Mouse (Mus musculus) activated CD4-positive, CD25-positive, alpha-beta regulatory T cell, adult 4 months (primary cell): ENCODE data around the gene Fhl4. TPM values are rescaled to one million over a fixed set of nuclear protein-coding genes. Genes with fewer than 3 reads are reported as not detected.

Experiments used
- ATAC-seq: one replicate; pipeline ENCODE4 v1.8.0; 2017
- polyA plus RNA-seq, 2 experiments: library from polyadenylated mRNA; unstranded; fragments of 100-300 nt; shearing (Covaris generic); gene quantifications; one replicate each; pipeline ENCODE4 v1.2.1; 2017

Fhl4 gene
- under 1 TPM; 0.45 to 0.66 TPM for polyA plus RNA-seq

DNA sequence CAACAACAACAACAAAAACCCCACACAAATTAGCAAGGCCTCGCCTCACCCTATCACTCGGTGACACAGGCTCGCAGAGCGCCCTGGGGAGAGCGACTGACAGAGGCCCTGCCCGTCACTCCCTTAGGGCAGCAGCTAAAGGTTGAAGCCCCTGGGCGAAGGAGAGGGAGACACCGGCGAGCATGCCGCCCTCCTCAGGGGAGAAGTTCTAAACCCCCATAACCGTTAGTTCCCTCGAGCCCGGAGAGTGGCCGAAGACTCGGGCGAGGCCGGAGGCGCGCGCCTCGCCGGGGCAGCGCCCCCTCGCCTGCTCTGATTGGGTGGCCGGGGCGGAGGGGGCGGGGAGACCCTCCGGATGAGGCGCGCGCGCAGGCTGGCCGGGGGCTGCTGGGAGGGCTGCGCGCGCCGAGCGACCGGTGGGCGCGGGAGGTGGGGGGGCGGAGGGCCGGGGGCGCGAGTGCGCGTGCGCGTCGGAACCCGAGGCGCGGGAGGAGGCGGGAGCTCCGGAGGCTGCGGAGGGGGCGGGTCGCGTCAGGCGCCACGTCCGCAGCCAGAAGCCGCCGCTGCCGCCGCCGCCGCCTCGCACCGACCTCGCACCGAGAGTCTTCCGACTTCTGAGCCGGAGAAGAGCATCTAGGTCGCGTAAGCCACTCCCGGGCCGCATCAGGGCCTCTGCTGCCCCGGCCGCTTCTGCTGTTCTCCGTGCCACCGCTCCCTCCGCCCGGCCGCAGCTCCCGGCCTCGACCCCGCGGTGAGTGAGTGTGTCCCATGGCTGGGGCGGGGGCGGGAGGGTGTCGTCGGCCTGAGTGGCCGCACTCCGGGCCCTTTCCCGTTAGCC is at the start of gene Fhl4, which contains the start of gene Tmem263:
TSS of gene Fhl4 (minus strand) at position 249 of the 838 bp plus-strand sequence.
TSS of gene Tmem263 (plus strand) at position 381 of the 838 bp plus-strand sequence.
- ATAC-seq, result peak; percentile 67

DNA sequence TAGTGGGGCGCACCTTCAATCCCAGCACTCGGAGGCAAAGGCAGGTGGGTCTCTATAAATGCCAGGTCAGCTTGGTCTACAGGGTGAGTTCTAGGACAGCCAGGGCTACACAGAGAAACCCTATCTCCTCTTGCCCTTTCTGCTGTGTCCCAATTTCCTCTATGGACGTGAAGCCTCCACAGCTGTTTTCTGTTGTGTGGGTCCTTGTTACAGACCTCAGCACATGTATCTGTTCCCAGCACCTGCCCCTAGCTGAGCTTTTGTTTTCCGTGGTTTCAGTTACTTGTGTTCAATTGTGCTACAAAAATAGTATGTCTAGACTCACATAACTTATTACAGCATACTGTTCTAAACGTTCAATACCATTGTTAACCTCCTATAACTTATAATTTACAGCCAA is 46.9 kb upstream of the Fhl4 start:
- no peak for ATAC-seq

DNA sequence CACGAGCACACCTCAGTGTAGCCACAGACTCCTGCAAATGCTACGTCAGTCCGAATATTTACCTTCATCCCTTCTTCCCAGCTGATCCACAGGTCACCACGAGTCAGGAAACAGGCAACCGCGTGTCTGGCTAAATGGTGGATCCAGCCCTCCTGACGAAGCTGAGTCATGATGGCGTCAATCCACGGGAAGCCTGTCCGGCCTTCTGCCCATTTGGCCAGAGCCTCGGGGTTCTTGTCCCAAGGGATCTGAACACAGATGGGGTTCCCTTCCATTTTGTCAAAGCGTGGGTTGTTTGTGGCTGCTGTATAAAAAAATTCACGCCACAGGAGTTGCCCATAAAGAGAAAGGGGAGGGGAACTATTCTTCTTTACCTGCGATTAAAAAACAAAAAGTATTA is 44.0 kb upstream of the Fhl4 start:
- no peak for ATAC-seq

DNA sequence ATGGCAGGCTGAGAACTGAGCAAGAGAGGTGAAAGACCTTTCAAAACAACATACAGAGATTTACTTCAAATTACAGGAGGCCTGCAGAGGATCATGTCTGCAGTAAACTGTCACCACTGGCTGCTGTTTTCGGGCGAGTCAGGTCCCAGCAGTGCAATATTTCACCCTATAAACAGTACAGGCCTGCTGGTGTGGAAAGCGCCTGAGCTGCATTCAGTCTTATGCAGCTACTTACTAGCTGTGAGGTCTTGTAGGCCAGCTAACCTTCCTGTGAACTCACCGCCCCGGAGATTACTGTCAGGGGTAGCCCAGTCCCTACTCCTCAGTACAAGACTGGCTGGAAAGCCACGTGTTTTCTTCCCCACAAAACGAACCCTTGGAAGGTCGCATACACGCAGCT is 39.2 kb upstream of the Fhl4 start:
- no peak for ATAC-seq

DNA sequence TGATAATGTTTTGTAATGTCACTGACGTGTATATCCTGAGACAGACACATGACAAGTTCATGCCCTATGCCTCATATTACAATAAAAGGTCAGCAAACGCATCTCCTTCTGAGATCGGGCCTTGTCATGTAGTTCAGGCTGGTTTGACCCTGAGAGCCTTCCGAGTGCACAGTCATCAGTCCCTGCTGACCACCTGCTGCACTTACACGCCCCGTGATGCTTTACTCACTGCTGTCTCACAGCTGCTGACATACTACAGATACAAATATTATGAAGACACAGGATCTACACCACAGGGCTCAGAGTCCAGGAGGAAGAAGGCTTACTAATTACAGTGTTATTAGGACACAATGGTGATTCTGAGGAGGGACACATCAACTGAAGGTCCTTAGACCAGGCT is 34.3 kb upstream of the Fhl4 start:
- ATAC-seq, result no peak

DNA sequence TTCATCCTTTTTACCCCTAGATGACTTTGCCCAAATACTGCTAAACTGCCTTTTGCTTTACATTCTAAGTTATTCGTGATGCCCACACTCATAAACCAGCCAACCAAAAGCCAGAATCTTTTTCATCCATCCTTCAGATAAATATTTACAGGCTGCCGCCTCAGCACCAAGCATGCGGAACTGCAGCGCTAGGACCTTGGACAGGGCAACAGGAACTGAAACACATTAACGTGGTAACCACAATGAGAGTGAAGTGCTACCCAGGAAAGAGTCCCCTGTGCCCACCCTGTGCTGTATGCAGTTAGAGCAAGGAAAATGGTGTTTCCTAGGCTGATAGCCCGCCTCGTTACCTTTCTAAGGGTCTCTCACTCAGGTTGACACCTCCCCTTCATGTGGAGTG is 26.2 kb upstream of the Fhl4 start:
- ATAC-seq, result peak; percentile 16

DNA sequence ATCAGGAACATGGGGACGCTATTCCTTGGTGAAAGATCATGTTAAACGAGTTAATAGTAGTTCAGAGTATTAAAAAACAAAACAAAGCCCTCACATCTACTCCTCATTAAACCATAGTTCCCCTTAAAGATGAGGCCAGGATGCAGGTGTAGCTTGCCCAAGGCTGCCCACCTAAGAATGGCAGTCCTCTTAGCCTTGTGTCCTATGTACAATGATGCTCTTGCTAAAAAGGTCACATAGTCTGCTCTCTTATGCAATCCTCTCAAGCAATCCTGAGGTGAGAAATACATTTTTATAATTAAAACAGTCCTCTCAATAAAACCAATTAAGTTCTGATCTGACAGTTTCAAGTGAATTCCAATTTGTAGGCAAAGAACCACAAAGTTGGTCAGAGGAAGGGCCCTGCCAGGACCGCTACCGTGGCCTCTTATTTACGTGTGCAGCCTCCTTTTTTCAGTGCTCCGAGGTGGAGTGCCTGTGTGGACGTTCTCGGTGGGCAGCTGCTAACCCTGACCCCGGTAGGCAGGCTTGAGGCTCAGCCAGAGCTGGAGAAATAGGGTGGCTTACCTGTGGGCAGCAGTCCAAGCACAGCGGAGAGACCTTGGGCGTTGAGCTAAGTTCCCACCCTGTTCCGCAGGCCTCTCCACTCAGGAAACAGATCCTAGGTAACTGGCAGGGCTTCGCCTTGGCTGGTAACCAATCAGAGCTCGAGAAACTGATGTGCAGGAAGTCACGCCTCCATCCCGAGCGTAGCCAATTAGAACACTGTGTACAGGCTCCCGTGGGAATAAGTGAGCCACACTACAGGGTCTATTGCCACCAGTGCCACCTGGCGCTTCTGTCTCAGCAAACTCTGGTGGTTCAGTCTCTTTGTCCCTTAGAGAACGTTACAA is 25.3 kb upstream of the Fhl4 start, which contains the start of gene Mterf2:
TSS of gene Mterf2 (minus strand) at position 633 of the 893 bp plus-strand sequence.
- ATAC-seq, result peak; percentile 99

DNA sequence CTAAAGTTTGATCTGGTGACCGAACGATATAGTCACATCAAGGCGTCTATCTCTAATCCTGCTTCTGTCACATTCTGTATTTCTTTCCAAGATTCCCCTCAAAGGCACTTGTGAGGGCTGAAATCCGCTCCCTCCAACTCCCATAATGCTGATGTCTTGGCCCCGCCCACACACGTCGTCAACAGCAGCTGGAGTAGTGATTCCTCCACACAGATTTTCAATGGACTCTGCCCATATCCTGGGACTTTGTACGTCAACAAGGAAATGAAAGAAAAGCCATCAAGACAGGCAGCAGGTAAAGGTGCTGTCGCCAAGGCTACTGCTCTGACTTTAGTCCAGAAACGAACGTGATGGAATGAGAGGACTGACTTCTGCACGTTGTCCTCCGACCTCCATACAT is 22.9 kb upstream of the Fhl4 start:
- no peak for ATAC-seq

DNA sequence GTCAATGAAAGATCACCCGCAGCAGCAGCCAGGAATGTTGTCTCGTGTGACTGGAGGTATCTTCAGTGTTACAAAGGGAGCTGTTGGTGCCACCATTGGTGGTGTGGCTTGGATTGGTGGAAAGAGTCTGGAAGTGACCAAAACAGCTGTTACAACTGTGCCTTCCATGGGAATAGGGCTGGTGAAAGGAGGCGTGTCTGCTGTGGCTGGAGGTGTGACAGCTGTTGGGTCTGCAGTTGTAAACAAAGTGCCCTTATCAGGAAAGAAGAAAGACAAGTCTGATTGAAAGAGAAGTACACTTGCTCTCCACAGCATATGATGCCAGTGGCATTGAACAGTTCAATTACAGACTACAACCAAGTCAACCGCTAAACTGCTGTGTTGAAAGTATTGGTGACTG is 12.1 kb upstream of the Fhl4 start:
- no peak for ATAC-seq

DNA sequence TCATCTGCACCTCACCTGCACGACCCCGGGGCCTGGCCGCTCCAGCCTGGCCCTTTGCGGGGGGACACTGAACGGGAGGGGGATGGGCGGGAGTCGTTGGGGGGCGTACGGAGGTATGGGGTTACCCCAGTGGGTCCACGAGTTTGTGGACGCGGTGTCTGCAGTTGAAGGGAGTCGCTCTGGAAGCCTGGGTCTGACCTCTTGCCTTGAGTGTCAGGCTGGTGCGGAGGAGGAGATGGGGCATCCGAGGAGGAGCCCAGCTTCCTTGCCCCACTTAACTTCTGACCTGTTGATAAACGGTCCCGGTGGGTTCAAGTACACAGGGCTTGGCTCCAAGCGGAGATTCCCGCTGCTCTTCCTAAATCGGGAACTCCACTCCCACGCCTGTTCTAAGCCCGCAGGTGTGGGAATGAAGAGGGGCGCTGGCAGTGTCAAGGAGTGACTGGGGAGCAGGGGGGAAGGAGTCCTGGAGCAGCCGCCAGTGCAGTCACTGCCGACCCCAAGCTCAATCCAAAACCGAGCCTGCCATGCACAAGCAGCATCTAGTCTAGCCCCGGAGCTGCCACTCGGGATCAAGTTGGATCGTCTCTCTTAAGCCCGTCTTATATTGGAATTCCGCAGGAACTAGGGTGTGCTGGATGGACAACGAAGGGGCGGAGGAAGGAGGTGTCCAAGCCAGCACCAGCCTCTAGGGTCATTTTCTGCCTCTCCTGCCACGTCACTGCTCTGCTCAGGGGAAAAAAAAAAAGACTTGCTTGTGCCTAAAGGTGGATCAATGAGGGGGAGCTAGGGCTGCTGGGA is 990 bp upstream of the Fhl4 start:
- ATAC-seq, result peak; percentile 16

DNA sequence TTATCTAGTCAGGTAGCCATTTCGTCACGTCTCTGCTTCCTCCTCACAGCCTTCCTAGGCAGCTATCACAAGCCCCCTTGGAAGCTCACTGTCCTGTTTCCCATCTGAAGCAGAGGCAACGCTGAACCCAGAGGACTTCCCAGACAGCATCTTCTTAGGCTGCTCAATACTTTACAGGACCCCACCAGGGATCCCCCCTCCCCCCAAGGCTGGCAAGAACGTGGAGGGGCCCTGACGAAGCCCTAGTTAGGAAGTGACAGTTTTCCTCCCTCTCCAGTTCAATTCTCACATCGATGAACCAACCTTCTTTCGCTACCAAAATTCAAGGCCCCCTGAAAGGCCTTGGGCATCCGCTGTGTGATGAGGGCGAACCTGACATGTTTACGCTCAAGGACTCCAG is 454 bp downstream of the Fhl4 start:
- no peak for ATAC-seq

DNA sequence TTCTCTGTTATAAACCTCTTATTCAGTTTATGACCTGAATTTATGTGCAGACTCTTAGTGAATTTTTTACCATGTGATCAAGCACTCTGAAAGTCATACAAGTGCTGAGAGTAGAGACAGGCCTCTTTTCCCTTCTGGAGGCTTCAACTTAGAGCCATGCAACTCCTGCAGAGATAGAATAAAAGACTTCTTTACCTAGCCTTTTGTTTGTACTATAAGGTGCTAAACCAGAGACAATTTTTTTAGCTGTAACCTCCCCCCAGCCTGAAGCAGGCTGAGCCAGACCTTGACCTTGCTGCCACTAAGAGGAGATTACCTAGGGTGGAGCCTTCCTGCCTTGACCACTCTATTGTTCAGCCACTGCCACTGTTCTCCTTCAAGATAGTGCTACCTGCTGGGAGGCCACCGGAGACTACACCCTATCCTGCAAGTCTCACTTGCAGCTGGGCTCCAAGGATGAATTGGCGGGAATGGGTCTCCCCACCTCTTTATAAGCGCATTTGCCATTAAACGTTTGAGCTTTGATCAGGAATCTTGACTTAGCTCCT is 30.6 kb downstream of the Fhl4 start:
- no peak for ATAC-seq

DNA sequence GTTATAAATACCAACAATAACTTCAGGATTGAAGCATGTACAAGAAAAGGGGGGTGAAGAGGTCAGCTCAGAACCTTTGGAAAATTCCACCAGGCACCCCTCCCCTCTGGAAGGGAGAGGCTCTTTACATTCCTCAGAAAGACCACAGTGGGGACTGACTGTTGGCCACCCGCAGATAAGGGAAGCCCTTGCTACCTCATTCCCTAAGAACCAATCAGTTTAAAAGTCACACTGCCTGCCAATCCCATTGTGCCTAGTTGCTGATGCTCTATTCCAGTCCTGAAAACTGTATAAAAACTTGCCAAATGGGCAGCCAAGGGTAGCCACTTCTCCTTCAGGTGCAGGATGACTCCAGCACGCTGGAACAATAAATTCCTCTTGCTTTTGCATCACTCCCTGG is 47.4 kb downstream of the Fhl4 start:
- ATAC-seq, result no peak

DNA sequence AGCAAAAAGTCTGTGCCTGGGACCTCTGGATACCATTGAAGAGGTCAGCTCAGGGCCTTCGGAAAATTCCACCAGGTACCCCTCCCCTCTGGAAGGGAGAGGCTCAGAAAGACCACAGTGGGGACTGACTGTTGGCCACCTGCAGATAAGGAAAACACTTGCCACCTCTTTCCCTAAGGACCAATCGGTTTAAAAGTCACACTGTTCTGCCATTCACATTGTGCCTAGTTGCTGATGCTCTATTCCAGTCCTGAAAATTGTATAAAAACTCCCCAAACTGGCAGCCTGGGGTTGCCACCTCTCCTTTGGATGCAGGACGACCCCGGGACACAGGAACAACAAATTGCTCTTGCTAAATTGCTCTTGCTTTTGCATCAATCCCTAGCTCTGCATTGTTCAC is 49.8 kb downstream of the Fhl4 start:
- no peak for ATAC-seq

DNA sequence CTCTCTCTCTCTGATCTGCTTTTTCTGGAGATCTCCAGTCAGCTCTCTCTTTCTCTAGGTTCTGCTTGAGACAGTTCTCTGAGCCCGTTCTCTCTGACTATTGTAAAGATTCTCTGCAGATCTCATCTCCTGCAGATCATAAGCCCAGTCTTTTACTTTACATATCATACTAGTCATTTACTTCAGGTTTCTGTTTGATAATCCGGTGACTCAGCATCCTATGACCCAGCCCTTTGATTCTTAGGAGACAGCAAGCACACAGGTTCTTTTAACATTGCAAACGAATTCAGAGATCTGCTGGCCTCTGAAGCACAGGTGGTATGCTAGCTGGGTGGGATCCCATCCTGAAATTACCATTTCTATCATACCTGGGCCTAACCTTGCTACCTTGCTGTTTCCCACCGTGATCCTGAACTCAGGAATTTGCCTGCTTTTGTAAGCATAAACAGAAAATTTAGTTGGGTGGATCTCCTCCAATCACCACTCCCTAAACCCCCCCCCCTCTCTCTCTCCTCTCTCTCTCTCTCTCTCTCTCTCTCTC is 51.6 kb downstream of the Fhl4 start:
- ATAC-seq, result no peak

DNA sequence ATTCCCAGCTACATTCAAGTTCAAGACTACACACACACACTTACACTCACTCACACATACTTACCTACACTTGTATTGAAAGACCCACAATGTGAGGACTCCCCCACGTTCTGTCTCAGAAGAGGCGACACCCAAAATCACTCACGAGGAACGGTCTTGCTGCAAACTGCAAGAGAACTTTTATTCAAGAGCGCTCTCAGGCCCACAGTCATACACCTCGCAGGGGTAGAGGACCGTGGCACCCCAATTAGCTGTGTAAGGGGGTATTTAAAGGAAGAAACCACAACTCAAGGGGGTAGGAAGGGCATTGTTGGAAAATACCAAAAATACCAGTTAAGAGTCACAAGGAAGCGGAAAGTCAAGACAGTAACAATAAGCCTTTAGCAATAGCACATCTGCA is 54.3 kb downstream of the Fhl4 start:
- no peak for ATAC-seq

DNA sequence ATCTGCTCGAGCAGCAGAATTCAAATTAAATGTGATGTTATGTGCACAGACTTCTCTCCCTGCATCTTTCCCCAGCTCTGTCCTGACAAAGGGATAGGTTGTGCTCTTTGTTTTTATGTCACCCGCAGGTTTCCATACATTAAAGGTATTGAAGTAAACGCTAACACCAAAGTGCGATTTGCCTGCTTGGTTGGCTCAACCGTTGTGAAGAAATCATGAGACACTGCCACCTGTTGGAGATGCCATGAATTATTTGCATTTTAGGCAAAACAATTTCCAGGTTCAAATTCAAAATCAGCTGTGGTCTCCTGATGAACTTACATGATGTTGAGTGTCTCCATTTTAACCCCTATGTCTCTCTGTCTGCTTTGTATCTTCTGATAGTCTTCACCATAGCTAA is 55.7 kb downstream of the Fhl4 start:
- ATAC-seq, result peak; percentile 41

Other genes starting within 250 kb of the Fhl4 start
- 1 to 10 TPM; 5.6 to 7.4 TPM for gene Ric8b, start 184.9 kb downstream of the Fhl4 start, polyA plus RNA-seq
- 10 to 100 TPM; 31.9 to 40.0 TPM for gene Tmem263, start 132 bp upstream of the Fhl4 start, polyA plus RNA-seq
- 10 to 100 TPM; 19.3 to 20.2 TPM for gene Mterf2, start 25.5 kb upstream of the Fhl4 start, polyA plus RNA-seq
- 1 to 10 TPM; 6.1 to 7.0 TPM for gene Cry1, start 82.6 kb upstream of the Fhl4 start, polyA plus RNA-seq